Mouse (Mus musculus): ENCODE measurements around the gene Birc5. TPM values are rescaled to one million over a fixed set of nuclear protein-coding genes. Genes with fewer than 3 reads are reported as not detected.

Gene Birc5
- polyA plus RNA-seq, 1 experiment from 2014 or later, result 365 TPM

DNA sequence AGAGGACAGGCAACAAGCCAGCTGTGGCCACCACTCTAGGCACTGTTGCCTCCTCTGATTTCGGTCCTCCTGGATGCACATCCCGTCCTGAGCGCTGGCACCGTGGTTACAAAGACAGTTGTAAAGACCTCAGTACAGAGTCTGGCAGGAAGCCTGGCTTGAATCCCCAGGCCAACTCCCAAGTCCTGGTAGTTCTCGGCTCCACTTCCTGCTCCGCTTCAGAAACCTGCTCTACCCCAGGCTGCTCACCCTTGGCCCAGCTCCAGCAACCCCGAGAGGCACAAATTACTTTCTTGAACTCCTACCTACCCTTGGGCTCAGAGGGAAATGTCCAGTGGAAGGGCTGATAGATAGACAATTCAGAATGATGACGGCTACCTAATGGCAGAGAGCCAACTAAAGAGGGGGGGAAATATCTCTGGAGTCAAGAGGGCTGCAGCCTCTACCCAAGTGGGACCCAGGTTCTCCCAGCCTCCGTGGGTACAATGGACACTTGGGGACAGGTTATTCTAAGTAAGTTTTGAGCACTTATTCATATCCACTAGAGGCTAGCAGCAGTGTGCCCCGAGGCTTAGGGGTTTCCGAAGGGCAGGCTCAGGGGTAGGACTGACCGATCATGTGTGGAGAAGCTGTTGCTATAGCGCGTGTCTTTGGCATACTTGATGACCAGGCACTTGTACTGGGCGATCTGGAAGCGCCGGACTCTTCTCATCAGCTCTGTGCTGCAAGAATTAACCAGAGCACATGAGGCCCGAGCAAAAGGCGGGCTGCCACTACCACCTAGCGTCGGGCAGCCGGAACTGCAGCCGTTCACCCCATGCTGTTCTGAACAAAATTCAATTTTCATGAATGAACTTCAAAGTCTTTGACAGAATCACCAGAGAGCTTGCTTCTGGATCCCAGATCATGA is 24.7 kb upstream of the Birc5 start:
- WGBS, result 28% methylated on average over 23 of the region's 23 CpGs
- peaks cover 14% of the 10 kb centered on the region for H3K4me1 ChIP-seq (replicated peaks; ENCODE audit: control insufficient read depth, insufficient read depth, low read length)
- H3K27me3 ChIP-seq (ENCODE audit: control insufficient read depth, insufficient read depth, low read length), result no peaks in the 10 kb centered on the region
- H3K9ac ChIP-seq (ENCODE audit: low read length), result peak overlapping the region; percentile 79
- peak overlapping the region; percentile 64 for H3K4me2 ChIP-seq (ENCODE audit: low read depth, low read length, severe bottlenecking)
- DNase-seq (ENCODE audit: low spot score) (peak; percentile 92), ATAC-seq (replicated peaks; ENCODE audit: low FRiP score) (peak; percentile 64; the same call in 1 of the 2 replicates)
- no peaks in the 10 kb centered on the region for H3K9me3 ChIP-seq (ENCODE audit: control insufficient read depth, low read length)
- peaks cover 7% of the 10 kb centered on the region; the same call in 1 of the 2 replicates for H3K36me3 ChIP-seq (ENCODE audit: control insufficient read depth, insufficient read depth, low read length)
- H3K4me3 ChIP-seq (ENCODE audit: low read depth, low read length), result peak overlapping the region; percentile 45
- H3K27ac ChIP-seq (ENCODE audit: low read depth, low read length), result peak overlapping the region; percentile 82; the same call in 1 of the 2 replicates

DNA sequence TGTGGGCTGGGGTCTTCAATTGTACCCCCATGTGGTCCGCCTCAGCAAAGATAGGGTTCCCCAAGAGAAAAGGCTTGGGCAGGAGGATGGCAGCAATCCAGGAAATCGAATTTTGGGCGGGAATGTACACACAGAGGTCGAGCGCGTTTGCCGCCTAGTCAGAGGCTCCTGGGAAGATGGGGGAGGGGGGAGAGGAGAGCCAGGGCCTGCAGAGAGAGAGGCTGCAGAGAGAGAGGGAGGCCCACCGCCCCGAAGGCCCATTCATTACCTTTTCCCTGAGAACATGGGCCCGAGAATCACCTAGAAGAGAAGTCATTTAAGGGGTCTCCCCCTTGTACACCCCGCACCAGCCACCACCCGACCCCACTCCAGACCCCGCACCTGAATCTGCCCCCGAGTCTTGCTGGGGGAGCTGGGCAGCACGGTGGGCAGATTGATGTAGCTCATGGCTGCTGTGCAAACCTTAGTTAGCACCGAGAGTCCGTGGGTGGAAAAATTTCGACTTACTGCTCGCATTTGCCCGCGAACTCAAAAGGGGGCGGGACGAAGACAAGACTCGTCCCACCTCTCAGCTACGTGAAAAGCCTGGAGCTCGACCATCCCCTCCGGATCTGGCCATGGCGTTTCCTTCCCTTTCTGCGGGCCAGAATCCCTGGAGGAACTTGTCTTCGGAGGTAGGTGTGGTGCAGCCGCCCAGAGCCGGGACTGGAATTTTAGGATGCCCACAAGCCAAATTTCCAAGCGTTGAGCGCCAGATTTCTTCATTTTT is 23.5 kb upstream of the Birc5 start, which contains the start of the genes Afmid and Tk1:
TSS of gene Afmid (plus strand) at position 592 of the 769 bp plus-strand sequence.
TSS of gene Tk1 (minus strand) at position 760 of the 769 bp plus-strand sequence.
- peak; percentile 76 for ATAC-seq (replicated peaks; ENCODE audit: low FRiP score)

DNA sequence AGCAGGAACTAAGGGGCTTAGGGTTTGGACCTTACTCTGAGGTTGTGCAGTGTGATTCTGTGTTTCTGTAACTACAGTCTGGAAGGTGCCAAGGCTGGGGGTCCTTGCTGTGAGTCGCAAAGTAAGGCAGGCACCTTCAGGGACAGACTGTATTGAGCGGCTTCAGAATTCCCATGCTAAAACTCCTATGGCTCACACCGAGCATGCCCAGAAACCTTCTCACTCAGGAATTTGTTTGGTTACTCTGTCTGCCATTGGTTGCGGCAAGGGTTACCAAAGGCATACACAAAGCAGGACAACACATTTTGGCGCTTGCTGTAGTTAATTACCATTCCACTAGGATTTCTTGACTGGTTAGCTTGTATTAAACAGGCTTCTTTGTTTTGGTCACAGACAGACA is 22.9 kb upstream of the Birc5 start:
- Histone ChIP-seq H3K36me3 (ENCODE audit: control insufficient read depth, insufficient read depth, low read length) (peaks cover 2% of the 10 kb centered on the region; the same call in 1 of the 2 replicates), H3K4me3 (ENCODE audit: low read depth, low read length) (peak overlapping the region; percentile 45), H3K4me1 (replicated peaks; ENCODE audit: control insufficient read depth, insufficient read depth, low read length) (peaks cover 14% of the 10 kb centered on the region), H3K27ac (ENCODE audit: low read depth, low read length) (peak overlapping the region; percentile 82), H3K27me3 (ENCODE audit: control insufficient read depth, insufficient read depth, low read length) (no peaks in the 10 kb centered on the region), H3K4me2 (ENCODE audit: low read depth, low read length, severe bottlenecking) (peak overlapping the region; percentile 64), H3K9me3 (ENCODE audit: control insufficient read depth, low read length) (no peaks in the 10 kb centered on the region), H3K9ac (ENCODE audit: low read length) (peak overlapping the region; percentile 79)
- 4% methylated on average over 5 of the region's 5 CpGs for WGBS
- peak; percentile 66 for DNase-seq (ENCODE audit: low spot score)
- peak; percentile 54 for ATAC-seq (replicated peaks; ENCODE audit: low FRiP score)

More for the DNA sequence above, 23.5 kb upstream of the Birc5 start, which contains the start of the genes Afmid and Tk1:
- under 1% methylated on average over 34 of the region's 34 CpGs for WGBS
- DNase-seq (ENCODE audit: low spot score), result peak; percentile 90
- Histone ChIP-seq H3K36me3 (ENCODE audit: control insufficient read depth, insufficient read depth, low read length) (peaks cover 2% of the 10 kb centered on the region; the same call in 1 of the 2 replicates), H3K9ac (ENCODE audit: low read length) (peak within 1 kb of the TSS; percentile 79), H3K4me3 (ENCODE audit: low read depth, low read length) (peak within 1 kb of the TSS; percentile 45), H3K4me1 (replicated peaks; ENCODE audit: control insufficient read depth, insufficient read depth, low read length) (peaks cover 14% of the 10 kb centered on the region), H3K27ac (ENCODE audit: low read depth, low read length) (peak within 1 kb of the TSS; percentile 82), H3K27me3 (ENCODE audit: control insufficient read depth, insufficient read depth, low read length) (no peaks in the 10 kb centered on the region), H3K4me2 (ENCODE audit: low read depth, low read length, severe bottlenecking) (peak within 1 kb of the TSS; percentile 64), H3K9me3 (ENCODE audit: control insufficient read depth, low read length) (no peaks in the 10 kb centered on the region)

DNA sequence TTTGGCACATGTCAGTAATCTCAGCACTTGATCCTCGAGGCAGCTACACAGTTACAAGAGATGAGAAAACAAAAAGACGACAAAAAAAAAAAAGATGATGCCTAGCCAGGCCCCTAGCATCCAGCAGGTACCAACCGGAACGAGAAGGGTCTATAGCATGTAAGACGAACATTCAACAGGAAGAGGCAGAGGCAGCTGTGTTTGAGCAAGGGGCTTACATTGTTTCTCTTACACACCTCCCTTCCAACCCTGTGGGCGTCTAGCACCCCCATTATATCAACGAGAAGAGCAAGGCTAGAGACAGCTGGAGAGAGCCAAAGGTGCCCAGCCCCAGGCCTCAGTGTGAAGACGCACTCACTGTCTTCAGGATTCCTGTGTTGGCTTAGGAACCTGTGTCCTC is 22.1 kb upstream of the Birc5 start:
- DNase-seq (ENCODE audit: low spot score), result no peak
- H3K36me3 ChIP-seq (ENCODE audit: control insufficient read depth, insufficient read depth, low read length), result peaks cover 2% of the 10 kb centered on the region; the same call in 1 of the 2 replicates
- H3K9me3 ChIP-seq (ENCODE audit: control insufficient read depth, low read length), result no peaks in the 10 kb centered on the region
- H3K4me3 ChIP-seq (ENCODE audit: low read depth, low read length), result no peak overlapping the region
- peaks cover 14% of the 10 kb centered on the region for H3K4me1 ChIP-seq (replicated peaks; ENCODE audit: control insufficient read depth, insufficient read depth, low read length)
- H3K27ac ChIP-seq (ENCODE audit: low read depth, low read length), result no peak overlapping the region
- 0 out of 2 replicates have a peak overlapping the region, but pooled peaks have one; percentile 18 for H3K9ac ChIP-seq (ENCODE audit: low read length)
- WGBS, result 77% methylated on average over 8 of the region's 8 CpGs
- no peaks in the 10 kb centered on the region for H3K27me3 ChIP-seq (ENCODE audit: control insufficient read depth, insufficient read depth, low read length)
- ATAC-seq (replicated peaks; ENCODE audit: low FRiP score), result no peak
- 0 out of 2 replicates have a peak overlapping the region, but pooled peaks have one; percentile 64 for H3K4me2 ChIP-seq (ENCODE audit: low read depth, low read length, severe bottlenecking)

DNA sequence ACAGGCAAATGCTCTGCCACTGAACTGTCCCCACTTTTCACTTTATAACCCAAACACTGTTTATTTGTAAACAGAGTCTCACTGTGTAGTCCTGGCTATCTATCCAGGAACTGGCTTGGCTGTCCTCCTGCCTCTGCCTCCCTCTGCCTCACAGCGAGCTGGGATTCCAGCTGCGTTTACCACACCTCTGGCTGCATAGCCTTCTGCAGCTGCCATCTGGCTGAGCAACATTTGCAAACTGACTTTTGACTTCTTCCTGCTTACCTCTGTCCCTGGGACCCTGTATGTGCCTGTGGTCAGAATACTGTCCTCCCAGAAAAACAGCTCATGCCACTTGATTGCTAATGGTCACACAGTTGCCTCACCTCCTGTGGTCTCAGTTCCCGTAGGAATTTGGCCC is 21.7 kb upstream of the Birc5 start:
- 72% methylated on average over 3 of the region's 3 CpGs for WGBS
- H3K9ac ChIP-seq (ENCODE audit: low read length), result no peak overlapping the region
- H3K4me2 ChIP-seq (ENCODE audit: low read depth, low read length, severe bottlenecking), result no peak overlapping the region
- ATAC-seq (replicated peaks; ENCODE audit: low FRiP score), result no peak
- H3K36me3 ChIP-seq (ENCODE audit: control insufficient read depth, insufficient read depth, low read length), result peaks cover 2% of the 10 kb centered on the region; the same call in 1 of the 2 replicates
- no peaks in the 10 kb centered on the region for H3K9me3 ChIP-seq (ENCODE audit: control insufficient read depth, low read length)
- DNase-seq (ENCODE audit: low spot score), result no peak
- no peaks in the 10 kb centered on the region for H3K27me3 ChIP-seq (ENCODE audit: control insufficient read depth, insufficient read depth, low read length)
- H3K27ac ChIP-seq (ENCODE audit: low read depth, low read length), result no peak overlapping the region
- H3K4me1 ChIP-seq (replicated peaks; ENCODE audit: control insufficient read depth, insufficient read depth, low read length), result peaks cover 14% of the 10 kb centered on the region
- H3K4me3 ChIP-seq (ENCODE audit: low read depth, low read length), result no peak overlapping the region

DNA sequence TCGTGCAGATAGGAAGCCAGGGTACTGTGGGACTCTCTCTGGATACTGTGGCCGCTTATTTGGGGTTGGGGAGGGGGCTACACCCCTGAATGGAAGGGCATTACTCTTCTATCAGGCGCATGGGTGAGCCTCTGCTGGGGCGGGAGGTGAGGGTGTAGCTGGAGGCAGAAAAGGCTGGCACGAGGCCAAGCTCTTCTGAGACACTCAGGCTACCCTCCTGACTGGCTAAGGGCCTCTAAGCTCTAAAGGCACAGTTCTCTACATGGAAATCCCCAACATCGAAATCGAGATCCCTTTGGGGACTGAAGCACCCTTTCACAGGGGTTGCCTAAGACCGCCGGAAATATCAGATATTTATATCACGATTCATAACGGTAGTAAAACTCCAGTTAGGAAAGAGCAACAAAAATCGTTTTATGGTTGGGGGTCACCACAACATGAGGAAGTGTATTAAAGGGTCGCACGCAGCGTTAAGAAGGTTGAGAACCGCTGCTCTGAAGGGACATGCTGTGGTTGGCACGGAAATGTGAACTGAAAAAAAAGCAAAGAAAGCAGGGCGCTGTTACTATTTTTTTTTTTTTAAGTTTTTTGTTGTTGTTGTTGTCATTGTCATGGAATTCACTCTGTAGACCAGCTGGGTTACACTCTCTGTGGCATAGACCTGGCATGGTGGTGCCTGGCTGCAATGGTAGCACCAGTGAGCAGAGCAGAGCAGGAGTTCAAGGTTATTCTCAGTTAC is 20.7 kb upstream of the Birc5 start:
- Histone ChIP-seq H3K4me3 (ENCODE audit: low read depth, low read length) (no peak overlapping the region), H3K4me1 (replicated peaks; ENCODE audit: control insufficient read depth, insufficient read depth, low read length) (peaks cover 14% of the 10 kb centered on the region), H3K27ac (ENCODE audit: low read depth, low read length) (no peak overlapping the region), H3K9ac (ENCODE audit: low read length) (peak overlapping the region; percentile 6; the same call in 1 of the 2 replicates), H3K9me3 (ENCODE audit: control insufficient read depth, low read length) (no peaks in the 10 kb centered on the region), H3K36me3 (ENCODE audit: control insufficient read depth, insufficient read depth, low read length) (no peaks in the 10 kb centered on the region), H3K4me2 (ENCODE audit: low read depth, low read length, severe bottlenecking) (no peak overlapping the region), H3K27me3 (ENCODE audit: control insufficient read depth, insufficient read depth, low read length) (no peaks in the 10 kb centered on the region)
- 84% methylated on average over 18 of the region's 18 CpGs for WGBS
- DNase-seq (ENCODE audit: low spot score), result no peak
- no peak for ATAC-seq (replicated peaks; ENCODE audit: low FRiP score)

DNA sequence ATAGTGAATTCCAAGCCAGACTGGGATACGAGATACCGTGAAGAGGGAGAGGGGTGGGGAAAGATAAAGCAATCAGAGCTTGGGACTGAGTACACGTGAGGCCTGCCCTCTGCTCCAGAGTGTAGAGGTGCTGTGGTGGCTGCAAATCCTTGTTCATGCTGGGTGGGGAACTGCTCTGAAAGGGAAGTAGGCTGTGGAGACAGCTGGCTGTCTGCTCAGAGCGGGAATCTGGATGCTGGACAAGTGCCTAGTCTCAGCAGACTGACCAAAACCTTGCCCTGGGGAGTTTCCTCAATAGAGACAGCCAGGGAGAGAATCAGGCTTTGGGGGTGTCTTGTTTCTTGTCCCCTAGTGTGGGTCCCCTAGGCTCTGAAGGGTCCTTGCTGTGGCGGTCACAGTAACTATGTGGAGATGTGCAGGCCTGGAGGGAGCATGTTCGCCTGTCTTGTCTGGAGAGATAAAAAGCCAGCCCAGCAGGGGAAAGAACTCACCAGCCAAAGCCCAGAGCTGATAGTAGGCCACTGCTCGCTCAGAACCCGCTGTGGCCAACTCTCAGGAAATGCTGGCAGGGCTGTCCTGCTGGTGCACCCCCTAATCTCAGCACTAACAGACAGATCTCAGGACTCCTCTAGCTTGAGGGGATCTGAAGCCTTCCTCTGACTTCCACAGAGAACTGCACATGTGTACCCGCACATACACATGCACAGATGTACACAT is 20.0 kb upstream of the Birc5 start:
- WGBS, result 63% methylated on average over 9 of the region's 9 CpGs
- no peak for DNase-seq (ENCODE audit: low spot score)
- no peaks in the 10 kb centered on the region for H3K36me3 ChIP-seq (ENCODE audit: control insufficient read depth, insufficient read depth, low read length)
- no peak for ATAC-seq (replicated peaks; ENCODE audit: low FRiP score)
- no peak overlapping the region for H3K27ac ChIP-seq (ENCODE audit: low read depth, low read length)
- H3K4me3 ChIP-seq (ENCODE audit: low read depth, low read length), result no peak overlapping the region
- peaks cover 12% of the 10 kb centered on the region for H3K4me1 ChIP-seq (replicated peaks; ENCODE audit: control insufficient read depth, insufficient read depth, low read length)
- no peak overlapping the region for H3K9ac ChIP-seq (ENCODE audit: low read length)
- no peaks in the 10 kb centered on the region for H3K9me3 ChIP-seq (ENCODE audit: control insufficient read depth, low read length)
- H3K27me3 ChIP-seq (ENCODE audit: control insufficient read depth, insufficient read depth, low read length), result no peaks in the 10 kb centered on the region
- H3K4me2 ChIP-seq (ENCODE audit: low read depth, low read length, severe bottlenecking), result no peak overlapping the region
